Mouse (Mus musculus): ENCODE results near the gene Esr2. TPM values are rescaled to one million over a fixed set of nuclear protein-coding genes. Genes with fewer than 3 reads are reported as not detected.
"Not testable (repeated sequence)": the region's sequence is repeated elsewhere in the genome, so short reads cannot be mapped to it uniquely, and the experiment has no call there.

Gene Esr2
- polyA plus RNA-seq, 1 experiment from 2014 or later: 0.46 TPM

- Histone ChIP-seq H3K4me3 (ENCODE audit: low read depth, low read length) (no peak overlapping the region), H3K27ac (ENCODE audit: low read depth) (no peak overlapping the region), H3K9me3 (ENCODE audit: low read depth, low read length) (no peaks in the 10 kb centered on the region), H3K4me2 (no peak overlapping the region), H3K9ac (no peak overlapping the region), H3K4me1 (ENCODE audit: insufficient read depth) (no peaks in the 10 kb centered on the region), H3K36me3 (ENCODE audit: insufficient read depth) (no peaks in the 10 kb centered on the region), H3K27me3 (ENCODE audit: insufficient read depth, low read length) (no peaks in the 10 kb centered on the region)
- DNase-seq (no peak), ATAC-seq (ENCODE audit: insufficient read depth) (no peak)
- 27% methylated on average over 5 of the region's 5 CpGs for WGBS
- TF ChIP-seq CTCF (IDR thresholded peaks at IDR 0.05; ENCODE audit: low read depth): no peak
These were observed 11.4 kb downstream of the Esr2 start for GRCm38 (mm10) chr12:76165641-76166040.

- WGBS: 6% methylated on average over 30 of the region's 30 CpGs
- not testable (repeated sequence) for H3K9me3 ChIP-seq (ENCODE audit: low read depth, low read length); H3K27me3 ChIP-seq (ENCODE audit: insufficient read depth, low read length); DNase-seq; H3K4me1 ChIP-seq (ENCODE audit: insufficient read depth); H3K27ac ChIP-seq (ENCODE audit: low read depth); H3K36me3 ChIP-seq (ENCODE audit: insufficient read depth)
- ATAC-seq (ENCODE audit: insufficient read depth): peak; percentile 24; the same call in 1 of the 2 replicates
- Histone ChIP-seq H3K4me3 (ENCODE audit: low read depth, low read length) (peak overlapping the region; percentile 29), H3K9ac (0 out of 2 replicates have a peak overlapping the region, but pooled peaks have one; percentile 28), H3K4me2 (peak overlapping the region; percentile 65)
These were observed 24.7 kb downstream of the Esr2 start for GRCm38 (mm10) chr12:76152389-76152788.

- Histone ChIP-seq H3K4me2 (no peak overlapping the region), H3K36me3 (ENCODE audit: insufficient read depth) (no peaks in the 10 kb centered on the region), H3K27ac (ENCODE audit: low read depth) (no peak overlapping the region; the same call in 1 of the 2 replicates), H3K9ac (no peak overlapping the region), H3K9me3 (ENCODE audit: low read depth, low read length) (no peaks in the 10 kb centered on the region), H3K4me3 (ENCODE audit: low read depth, low read length) (no peak overlapping the region), H3K27me3 (ENCODE audit: insufficient read depth, low read length) (no peaks in the 10 kb centered on the region), H3K4me1 (ENCODE audit: insufficient read depth) (no peaks in the 10 kb centered on the region)
- ATAC-seq (ENCODE audit: insufficient read depth) (no peak), DNase-seq (peak; percentile 38)
- WGBS: 35% methylated on average over 6 of the region's 6 CpGs
- no peak for TF ChIP-seq CTCF (IDR thresholded peaks at IDR 0.05; ENCODE audit: low read depth)
These were observed 40.4 kb downstream of the Esr2 start for GRCm38 (mm10) chr12:76136701-76137100.

GRCm38 (mm10) chr12:76133081-76133480 lies 44.0 kb downstream of the Esr2 start:
- H3K4me3 ChIP-seq (ENCODE audit: low read depth, low read length); H3K4me2 ChIP-seq; H3K4me1 ChIP-seq (ENCODE audit: insufficient read depth); H3K9me3 ChIP-seq (ENCODE audit: low read depth, low read length); H3K9ac ChIP-seq; H3K36me3 ChIP-seq (ENCODE audit: insufficient read depth); H3K27me3 ChIP-seq (ENCODE audit: insufficient read depth, low read length); H3K27ac ChIP-seq (ENCODE audit: low read depth); DNase-seq; ATAC-seq (ENCODE audit: insufficient read depth): not testable (repeated sequence)
- TF ChIP-seq CTCF (IDR thresholded peaks at IDR 0.05; ENCODE audit: low read depth): peak; percentile 36
- 72% methylated on average over 9 of the region's 9 CpGs for WGBS

- no peak for TF ChIP-seq CTCF (IDR thresholded peaks at IDR 0.05; ENCODE audit: low read depth)
- H3K9ac ChIP-seq: no peak overlapping the region
- H3K27ac ChIP-seq (ENCODE audit: low read depth): no peak overlapping the region
- H3K9me3 ChIP-seq (ENCODE audit: low read depth, low read length): no peaks in the 10 kb centered on the region
- no peak overlapping the region for H3K4me3 ChIP-seq (ENCODE audit: low read depth, low read length)
- ATAC-seq (ENCODE audit: insufficient read depth) (peak; percentile 90), DNase-seq (peak; percentile 82)
- no peaks in the 10 kb centered on the region for H3K4me1 ChIP-seq (ENCODE audit: insufficient read depth)
- H3K4me2 ChIP-seq: no peak overlapping the region
- H3K27me3 ChIP-seq (ENCODE audit: insufficient read depth, low read length): no peaks in the 10 kb centered on the region
- no peaks in the 10 kb centered on the region for H3K36me3 ChIP-seq (ENCODE audit: insufficient read depth)
- WGBS: 55% methylated on average over 4 of the region's 4 CpGs
These were observed 44.5 kb downstream of the Esr2 start for GRCm38 (mm10) chr12:76132591-76132990.

- Histone ChIP-seq H3K27ac (ENCODE audit: low read depth) (no peak overlapping the region), H3K4me2 (no peak overlapping the region), H3K4me3 (ENCODE audit: low read depth, low read length) (no peak overlapping the region), H3K9me3 (ENCODE audit: low read depth, low read length) (no peaks in the 10 kb centered on the region), H3K27me3 (ENCODE audit: insufficient read depth, low read length) (no peaks in the 10 kb centered on the region), H3K36me3 (ENCODE audit: insufficient read depth) (no peaks in the 10 kb centered on the region), H3K4me1 (ENCODE audit: insufficient read depth) (no peaks in the 10 kb centered on the region), H3K9ac (no peak overlapping the region)
- ATAC-seq (ENCODE audit: insufficient read depth) (no peak), DNase-seq (no peak)
- 79% methylated on average over 6 of the region's 6 CpGs for WGBS
- TF ChIP-seq CTCF (IDR thresholded peaks at IDR 0.05; ENCODE audit: low read depth): no peak
These were observed 46.2 kb downstream of the Esr2 start for GRCm38 (mm10) chr12:76130891-76131290.

- no peak overlapping the region for H3K9ac ChIP-seq
These were observed 46.8 kb downstream of the Esr2 start for GRCm38 (mm10) chr12:76130281-76130680.

GRCm38 (mm10) chr12:76128831-76129230 lies 48.2 kb downstream of the Esr2 start:
- DNase-seq (peak; percentile 30), ATAC-seq (ENCODE audit: insufficient read depth) (no peak)
- H3K27ac ChIP-seq (ENCODE audit: low read depth): no peak overlapping the region
- no peaks in the 10 kb centered on the region for H3K36me3 ChIP-seq (ENCODE audit: insufficient read depth)
- H3K4me2 ChIP-seq: no peak overlapping the region
- no peak for TF ChIP-seq CTCF (IDR thresholded peaks at IDR 0.05; ENCODE audit: low read depth)
- H3K27me3 ChIP-seq (ENCODE audit: insufficient read depth, low read length): no peaks in the 10 kb centered on the region
- H3K9me3 ChIP-seq (ENCODE audit: low read depth, low read length): no peaks in the 10 kb centered on the region
- 63% methylated on average over 10 of the region's 10 CpGs for WGBS
- H3K9ac ChIP-seq: no peak overlapping the region
- H3K4me1 ChIP-seq (ENCODE audit: insufficient read depth): no peaks in the 10 kb centered on the region
- no peak overlapping the region for H3K4me3 ChIP-seq (ENCODE audit: low read depth, low read length)

More at GRCm38 (mm10) chr12:76130281-76130680, 46.8 kb downstream of the Esr2 start:
- no peak overlapping the region for H3K4me2 ChIP-seq
- peak; percentile 61 for TF ChIP-seq CTCF (IDR thresholded peaks at IDR 0.05; ENCODE audit: low read depth)
- H3K36me3 ChIP-seq (ENCODE audit: insufficient read depth): no peaks in the 10 kb centered on the region
- peak; percentile 58 for DNase-seq
- 24% methylated on average over 4 of the region's 4 CpGs for WGBS
- H3K4me3 ChIP-seq (ENCODE audit: low read depth, low read length): no peak overlapping the region
- no peak overlapping the region for H3K27ac ChIP-seq (ENCODE audit: low read depth)
- no peak for ATAC-seq (ENCODE audit: insufficient read depth)
- no peaks in the 10 kb centered on the region for H3K27me3 ChIP-seq (ENCODE audit: insufficient read depth, low read length)
- H3K9me3 ChIP-seq (ENCODE audit: low read depth, low read length): no peaks in the 10 kb centered on the region
- no peaks in the 10 kb centered on the region for H3K4me1 ChIP-seq (ENCODE audit: insufficient read depth)

Measured in lung, embryonic 14.5 days (tissue).